Mouse (Mus musculus): ENCODE measurements around the gene 1700021F05Rik.

DNA sequence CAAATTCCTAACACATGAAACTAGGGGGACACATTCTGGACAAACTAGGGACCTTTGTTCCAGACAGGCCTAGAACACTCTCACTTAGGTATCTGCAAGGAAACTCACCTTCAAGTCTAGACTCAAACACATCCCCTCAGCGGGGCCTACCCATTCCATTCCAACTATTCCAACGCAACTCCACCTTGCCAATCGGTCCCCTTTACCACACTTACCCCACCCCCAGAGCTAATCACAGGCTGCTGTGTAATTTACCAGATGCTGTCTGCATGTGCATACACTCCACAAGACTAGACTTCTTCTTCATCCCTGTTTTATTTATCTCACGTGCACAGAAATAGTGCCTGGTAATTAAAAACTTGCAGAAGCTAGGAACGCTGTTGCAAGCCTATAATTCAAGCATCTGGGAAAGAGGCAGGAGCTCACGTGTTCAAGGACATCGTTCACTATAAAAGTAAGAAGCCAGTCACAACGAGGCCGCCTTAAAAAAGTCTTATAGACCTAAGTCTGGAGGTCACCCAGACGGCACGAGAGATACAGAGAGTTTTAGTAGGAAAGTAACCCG, 966 bp downstream of the 1700021F05Rik start:
- TF ChIP-seq CTCF (IDR thresholded peaks at IDR 0.05; ENCODE audit: insufficient read depth, low read length), result no peak
- no peak for TF ChIP-seq POLR2A (IDR thresholded peaks at IDR 0.05; ENCODE audit: borderline replicate concordance, extremely low read depth, low read depth, low read length)
